Mouse (Mus musculus) liver, adult (tissue): ENCODE data around the gene Bcas3.

ENCODE experiments used
- GATA4 ChIP-seq: IDR thresholded peaks from 2 replicates; pipeline ENCODE4 v1.6.1; 2014; ENCODE audit warnings: mild to moderate bottlenecking, low read length; ENCODE audit not compliant: insufficient replicate concordance

The Bcas3 gene

DNA sequence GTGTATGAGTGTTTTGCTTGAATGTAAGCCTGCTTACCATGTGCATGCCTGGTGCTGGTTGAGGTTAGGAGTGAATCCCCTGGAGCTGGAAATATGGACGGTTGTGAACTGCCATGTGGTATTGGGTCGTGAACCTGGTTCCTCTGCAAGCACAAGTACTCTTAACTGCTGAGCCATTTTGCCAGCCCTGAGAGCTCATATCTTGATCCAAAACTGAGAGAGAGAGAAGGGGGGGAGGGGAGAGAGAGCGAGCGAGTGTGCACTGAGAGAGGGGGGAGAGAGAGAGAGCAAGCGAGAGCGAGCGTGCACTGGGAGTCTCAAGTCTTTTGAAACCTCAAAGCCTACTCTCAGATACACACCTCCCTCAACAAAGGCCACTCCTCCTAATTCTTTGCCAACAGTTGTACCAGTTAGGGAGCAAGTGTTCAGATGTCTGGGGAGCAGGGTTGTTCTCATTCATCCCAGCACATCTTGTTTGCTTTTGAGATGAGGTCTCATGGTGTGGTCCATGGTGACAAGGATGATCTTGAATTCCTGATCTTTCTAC lies 12.8 kb upstream of the Bcas3 start:
- no peak for TF ChIP-seq GATA4

DNA sequence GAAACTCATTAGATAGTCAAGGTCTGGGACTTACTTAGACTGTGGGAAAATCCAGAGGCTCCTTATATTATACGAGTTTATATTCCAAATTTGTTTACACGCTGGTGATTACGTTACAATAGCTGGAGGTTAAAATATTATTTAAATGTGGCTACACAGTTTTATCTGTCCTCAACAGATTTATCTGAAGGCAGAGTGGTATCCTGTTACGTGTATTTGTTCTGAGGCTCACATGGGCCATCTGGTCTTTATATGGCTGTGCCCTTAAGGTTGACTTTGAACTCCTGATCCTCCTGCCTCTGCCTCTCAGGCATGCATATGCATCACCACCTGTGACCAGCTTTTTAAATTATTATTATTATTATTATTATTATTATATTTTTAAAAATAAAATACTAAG lies 852 bp downstream of the Bcas3 start:
- TF ChIP-seq GATA4, result no peak

DNA sequence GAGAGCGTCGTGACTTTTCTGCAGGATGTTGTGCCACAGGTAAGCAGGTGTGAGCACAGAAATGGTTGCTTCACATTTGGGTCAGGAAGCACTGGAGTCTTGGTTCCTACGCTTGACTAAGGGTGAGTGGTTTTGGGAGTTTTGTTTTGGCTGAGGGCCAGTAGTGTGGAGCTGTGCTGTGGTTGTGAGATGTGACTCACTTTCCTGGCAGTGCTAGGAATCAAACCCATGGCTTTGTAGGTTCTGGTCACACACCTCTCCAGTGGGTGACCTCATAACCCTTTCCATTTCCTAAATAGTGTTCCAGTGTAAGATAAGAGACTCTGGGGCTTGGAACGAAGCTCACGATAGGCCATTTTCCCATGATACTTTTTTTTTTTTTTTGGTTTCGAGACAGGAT lies 6.7 kb downstream of the Bcas3 start:
- no peak for TF ChIP-seq GATA4

DNA sequence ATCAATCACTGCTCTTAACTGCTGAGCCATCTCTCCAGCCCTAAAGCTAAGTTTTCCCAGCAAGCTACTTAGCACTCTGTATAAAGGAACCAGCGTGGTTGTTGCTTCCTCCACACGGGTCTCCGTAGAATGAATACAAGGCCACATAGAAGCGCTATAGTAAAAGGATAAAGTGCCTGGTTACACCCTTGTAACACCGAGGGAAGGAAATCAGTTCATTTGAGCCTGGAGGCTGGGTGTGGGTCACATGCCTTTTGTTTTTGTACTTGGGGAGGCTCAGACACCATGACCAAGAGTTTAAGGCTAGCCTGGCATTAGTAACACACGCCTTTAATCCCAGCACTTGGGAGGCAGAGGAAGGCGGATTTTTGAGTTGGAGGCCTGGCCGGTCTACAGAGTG lies 8.7 kb downstream of the Bcas3 start:
- TF ChIP-seq GATA4, result no peak

DNA sequence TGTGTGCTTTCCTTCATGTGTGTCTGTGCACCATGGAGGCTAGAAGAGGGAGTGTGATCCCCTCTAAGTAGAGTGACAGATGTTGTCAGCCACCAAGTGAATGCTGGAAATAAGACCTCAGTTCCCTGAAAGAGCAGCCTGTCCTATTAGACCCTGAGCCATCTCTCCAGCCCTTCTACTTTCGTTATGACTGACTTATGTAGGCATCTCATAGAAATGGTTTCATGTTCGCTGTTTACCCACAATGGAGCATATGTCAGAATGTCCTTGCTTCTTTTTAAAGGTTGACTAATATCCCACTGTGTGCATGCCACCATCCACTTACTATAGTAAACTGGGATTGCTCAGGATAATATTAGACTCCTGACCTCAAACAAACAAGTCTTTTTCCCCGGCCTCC lies 13.2 kb downstream of the Bcas3 start:
- TF ChIP-seq GATA4, result no peak

DNA sequence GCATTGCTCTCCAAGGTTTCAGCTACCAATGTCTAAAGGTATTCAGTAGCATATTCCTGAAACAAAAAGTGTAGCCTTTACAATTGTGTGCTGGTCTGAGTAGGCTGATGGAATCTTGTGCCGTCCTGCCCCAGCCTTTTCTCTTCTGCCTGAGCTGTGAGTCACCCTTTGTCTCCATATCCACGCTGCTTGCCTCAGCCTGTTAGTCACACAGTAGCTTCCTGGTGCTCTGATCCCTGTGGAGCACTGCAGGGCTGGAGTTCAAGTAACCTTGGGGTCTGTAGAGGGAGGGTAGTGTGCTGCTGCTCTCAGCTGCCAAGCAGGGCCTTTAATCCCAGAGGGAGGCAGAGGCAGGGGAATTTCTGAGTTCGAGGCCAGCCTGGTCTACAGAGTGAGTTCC lies 14.9 kb downstream of the Bcas3 start:
- TF ChIP-seq GATA4, result no peak

DNA sequence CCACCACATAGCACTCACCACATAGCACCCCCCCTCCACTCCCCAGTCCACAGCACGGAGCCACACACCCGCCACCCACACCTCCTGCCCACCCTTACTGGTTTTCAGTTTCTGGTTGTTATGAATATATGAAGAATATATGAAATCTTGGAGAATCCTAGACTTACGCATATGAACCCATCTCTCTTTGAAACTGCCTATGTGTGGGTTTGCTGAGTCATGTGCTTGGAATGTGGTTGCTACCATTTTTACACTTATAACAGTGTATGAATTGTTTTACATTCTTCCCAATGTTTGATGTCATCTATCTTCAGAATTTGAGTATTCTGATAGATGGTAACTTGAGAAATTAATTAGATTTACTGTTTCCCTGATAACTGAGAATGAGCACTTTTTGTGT lies 26.1 kb downstream of the Bcas3 start:
- TF ChIP-seq GATA4, result no peak

DNA sequence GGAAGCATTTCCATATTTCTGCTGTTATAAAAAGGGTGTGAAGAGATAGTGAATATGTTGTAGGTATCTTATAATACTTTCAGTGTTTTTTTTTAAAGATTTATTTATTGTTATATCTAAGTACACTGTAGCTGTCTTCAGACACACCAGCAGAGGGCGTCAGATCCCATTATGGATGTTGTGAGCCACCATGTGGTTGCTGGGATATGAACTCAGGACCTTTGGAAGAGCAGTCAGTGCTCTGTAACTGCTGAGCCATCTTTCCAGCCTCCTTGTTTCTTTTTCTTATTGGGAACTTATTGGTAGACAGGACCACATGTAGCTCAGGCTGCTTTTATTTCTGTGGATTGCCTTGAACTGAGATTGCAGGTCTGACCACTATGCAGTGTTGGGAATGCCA lies 27.1 kb downstream of the Bcas3 start:
- TF ChIP-seq GATA4, result no peak

DNA sequence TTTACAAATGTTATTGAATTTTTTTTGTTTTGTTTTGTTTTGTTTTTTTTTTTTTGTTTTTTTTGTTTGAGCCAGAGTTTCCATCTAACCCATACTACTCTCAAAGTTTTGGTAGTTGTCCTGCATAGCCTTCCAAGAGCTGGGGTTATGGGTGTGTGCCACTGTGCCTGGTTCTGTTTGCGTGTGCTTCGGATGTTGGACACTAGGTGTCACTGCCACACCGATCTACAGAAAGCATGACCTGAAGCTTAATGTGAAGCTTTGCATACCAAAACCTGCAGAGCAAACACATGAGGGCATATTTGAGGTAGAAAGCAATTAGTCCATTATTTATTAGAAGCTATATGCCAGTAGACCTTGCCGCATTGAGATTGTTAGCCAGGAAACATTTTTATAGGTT lies 29.1 kb downstream of the Bcas3 start:
- TF ChIP-seq GATA4, result no peak

DNA sequence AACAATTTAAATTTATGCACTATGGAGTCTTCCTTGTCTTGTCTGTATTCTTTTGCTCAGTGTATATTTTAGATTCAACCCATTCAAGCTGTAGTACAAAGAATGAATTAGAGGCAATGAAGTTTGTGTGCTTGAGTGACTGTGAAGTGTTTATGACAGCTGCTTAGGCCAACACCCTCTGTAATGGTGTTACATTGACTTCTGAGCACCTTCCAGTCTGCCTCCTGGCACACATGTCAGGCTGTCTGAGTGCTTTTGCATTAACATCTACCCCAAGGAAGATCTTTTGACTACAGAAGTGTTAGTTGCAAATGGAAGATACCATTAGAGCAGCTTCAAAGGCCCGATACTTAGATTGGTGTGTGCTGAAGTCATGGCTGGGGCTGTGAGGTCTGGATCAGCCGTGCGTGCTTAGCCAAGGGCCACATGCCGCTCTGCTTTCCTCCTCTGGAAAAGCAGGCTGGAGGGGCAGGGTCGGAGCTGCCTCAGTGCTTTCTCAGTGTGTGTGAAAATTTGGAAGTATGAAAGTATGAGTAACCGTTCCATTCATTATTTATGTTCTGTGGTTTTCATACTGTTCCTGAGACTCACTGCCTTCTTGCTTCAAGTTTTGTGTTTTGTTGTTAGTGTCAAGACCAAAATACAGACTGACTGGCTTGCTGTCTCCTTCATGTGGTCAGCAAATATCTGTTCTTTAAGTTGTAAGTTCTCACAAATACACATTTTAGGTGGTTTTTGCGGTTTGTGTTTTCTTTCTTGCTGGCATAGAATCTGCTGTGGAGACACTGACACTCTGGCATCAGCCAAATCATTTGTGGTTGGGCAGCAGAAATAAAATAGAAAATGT lies 31.2 kb downstream of the Bcas3 start:
- TF ChIP-seq GATA4, result no peak

DNA sequence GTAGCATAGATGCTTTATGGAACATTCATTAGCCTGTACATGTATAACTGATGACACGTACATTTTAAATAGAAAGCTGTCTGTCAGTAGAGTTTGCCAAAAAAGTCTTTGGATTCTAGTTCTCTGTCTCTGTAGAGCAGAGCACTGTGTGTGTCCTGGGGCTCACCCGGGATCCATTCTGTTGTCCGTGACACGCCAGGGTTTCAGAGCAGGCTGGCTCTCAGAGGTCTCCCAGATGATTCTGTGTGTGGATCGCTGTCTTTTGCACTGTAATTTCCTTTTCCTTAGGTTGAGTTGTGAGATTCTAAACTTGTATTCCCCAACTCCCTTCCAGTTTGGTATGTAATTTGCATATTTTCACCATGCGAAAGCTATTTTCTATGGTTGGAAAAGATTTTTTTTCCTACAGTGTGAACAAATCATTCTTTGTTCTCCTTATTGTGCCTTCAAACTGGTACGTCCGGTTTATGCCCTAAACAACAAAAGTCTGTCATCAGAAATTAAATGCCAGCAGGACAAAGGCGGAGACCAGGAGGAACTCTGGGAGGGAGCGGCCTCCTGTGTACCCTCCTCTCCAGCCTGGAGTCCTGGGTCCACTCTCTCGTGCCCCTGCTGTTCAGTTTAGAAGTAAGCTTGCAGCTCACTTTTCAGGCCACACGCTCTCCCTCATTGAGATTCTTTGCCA lies 39.4 kb downstream of the Bcas3 start:
- no peak for TF ChIP-seq GATA4

DNA sequence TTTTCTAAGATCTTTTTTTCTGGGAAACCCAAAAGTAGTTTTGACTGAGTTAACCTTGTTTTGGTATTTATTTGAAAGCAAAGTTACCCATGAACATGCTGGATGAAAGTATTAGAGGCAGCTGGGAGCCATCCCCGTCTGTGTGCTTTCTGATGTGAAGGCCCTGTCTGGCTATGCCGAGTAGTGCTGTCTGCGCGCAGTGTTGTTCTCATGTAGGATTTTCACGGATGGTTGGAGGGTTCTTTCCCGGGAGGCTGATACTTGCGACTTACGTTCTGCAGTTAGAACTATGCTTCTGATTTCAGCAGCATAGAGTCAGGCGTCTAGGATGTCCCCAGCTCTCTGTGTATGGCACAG lies 39.9 kb downstream of the Bcas3 start:
- TF ChIP-seq GATA4, result no peak

DNA sequence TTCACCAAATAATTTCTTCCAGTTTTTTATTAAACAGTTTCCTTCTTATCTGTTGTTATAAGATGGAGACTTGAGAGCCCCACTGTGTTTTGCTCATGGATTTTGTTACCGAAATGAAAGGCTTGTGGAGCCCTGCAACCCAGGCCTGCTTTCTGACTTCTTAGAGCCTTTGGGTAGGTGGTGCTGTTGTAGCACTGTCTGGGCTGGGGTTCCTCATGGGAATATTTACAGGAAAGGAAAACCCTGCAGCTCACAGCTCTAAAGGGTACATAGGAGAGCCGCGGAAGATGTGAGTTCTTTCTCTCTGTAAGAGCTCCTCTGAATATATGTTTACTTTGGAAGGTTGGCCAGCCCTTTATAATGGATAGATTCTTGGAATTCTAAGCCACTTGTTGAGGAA lies 41.0 kb downstream of the Bcas3 start:
- TF ChIP-seq GATA4, result no peak

DNA sequence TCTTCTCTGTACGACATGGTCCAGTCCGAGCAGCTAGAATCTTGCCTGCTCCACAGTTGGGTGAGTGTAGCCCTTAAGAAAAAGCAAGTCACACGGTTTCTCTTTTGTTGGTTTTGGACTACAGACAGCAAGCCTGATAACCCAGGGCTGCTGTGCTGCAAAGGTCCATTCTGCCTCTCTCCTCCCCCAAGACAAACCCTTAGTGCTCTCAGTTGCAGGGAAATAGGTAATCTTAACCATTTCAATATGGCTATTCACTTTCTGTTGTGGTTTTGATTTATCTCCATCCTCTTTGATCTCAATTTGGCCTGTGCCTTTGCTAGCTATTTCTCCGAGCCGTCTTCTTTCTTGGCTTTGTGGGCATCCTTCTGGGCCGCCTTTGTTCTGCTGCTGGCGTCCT lies 42.4 kb downstream of the Bcas3 start:
- no peak for TF ChIP-seq GATA4

DNA sequence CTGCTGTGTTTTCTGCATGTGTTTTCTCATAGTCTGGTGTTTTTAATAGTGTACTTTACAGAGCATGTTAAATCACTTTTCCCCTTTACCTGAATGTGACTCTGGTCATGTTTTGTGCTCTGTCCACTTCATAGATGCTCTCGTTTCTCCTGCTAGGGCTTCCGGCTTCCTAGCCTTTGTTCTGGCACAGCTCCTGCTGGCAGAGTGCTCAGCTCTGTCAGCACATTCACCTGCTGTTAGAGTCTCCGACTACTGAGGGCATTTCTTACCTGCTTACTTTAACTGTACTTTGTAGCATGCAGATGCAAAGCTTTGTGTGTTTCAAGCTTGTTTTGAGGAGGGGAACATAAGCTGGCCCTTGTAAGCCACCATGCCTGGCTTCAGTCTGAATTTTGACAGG lies 53.6 kb downstream of the Bcas3 start:
- no peak for TF ChIP-seq GATA4

DNA sequence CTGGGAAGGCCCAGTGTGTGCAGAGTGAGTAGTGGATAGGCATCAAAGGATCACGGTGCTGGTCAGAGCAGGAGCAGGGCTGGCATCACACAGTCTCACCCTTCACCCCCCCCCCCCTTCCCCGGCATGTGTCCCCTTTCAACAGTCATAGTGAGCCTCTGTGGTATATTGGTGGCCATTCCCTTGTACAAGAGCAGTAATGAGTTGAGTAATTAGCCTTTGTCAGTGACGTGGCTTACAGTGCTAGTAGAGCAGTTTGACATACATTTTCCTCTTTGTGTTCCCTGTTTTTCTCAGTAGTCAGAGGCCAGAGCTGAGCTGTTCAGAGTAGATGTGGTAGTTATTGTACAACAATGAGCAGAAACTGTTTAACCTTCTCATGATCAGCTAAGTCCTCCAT lies 54.7 kb downstream of the Bcas3 start:
- TF ChIP-seq GATA4, result no peak
